Mouse (Mus musculus) embryonic facial prominence, embryonic 13.5 days (tissue): ENCODE results near the gene Nmnat1. TPM values are rescaled to one million over a fixed set of nuclear protein-coding genes. Genes with fewer than 3 reads are reported as not detected.
A peak's percentile ranks its signal among the peaks of the same experiment; 100 is the strongest.

Experiments
- ATAC-seq: fragments of 200-750 bp; cut with Nextera tagmentation; 2 replicates; pipeline ENCODE4 v1.8.0; 2017; ENCODE audit warnings: low read depth; ENCODE audit not compliant: insufficient number of reproducible peaks, insufficient read depth, low FRiP score, low TSS enrichment
- H3K27ac ChIP-seq: fragments of 300-500 bp; sonication (generic); 2 replicates; pipeline ENCODE4 v1.5.1; 2015; ENCODE audit warnings: moderate library complexity, mild to moderate bottlenecking, inconsistent platforms
- H3K27me3 ChIP-seq: fragments of 300-500 bp; sonication (generic); 2 replicates; pipeline ENCODE4 v1.6.1; 2015; ENCODE audit warnings: mild to moderate bottlenecking, inconsistent platforms
- H3K36me3 ChIP-seq: fragments of 300-500 bp; sonication (generic); 2 replicates; pipeline ENCODE4 v1.6.1; 2015; ENCODE audit warnings: mild to moderate bottlenecking, inconsistent platforms
- H3K4me1 ChIP-seq: fragments of 300-500 bp; sonication (generic); 2 replicates; pipeline ENCODE4 v1.6.1; 2015; ENCODE audit warnings: inconsistent platforms
- H3K4me2 ChIP-seq: fragments of 300-500 bp; sonication (generic); 2 replicates; pipeline ENCODE4 v1.6.1; 2015; ENCODE audit warnings: moderate library complexity, mild to moderate bottlenecking, inconsistent platforms
- H3K4me3 ChIP-seq: fragments of 300-500 bp; sonication (generic); 2 replicates; pipeline ENCODE4 v1.5.1; 2015; ENCODE audit warnings: mild to moderate bottlenecking, inconsistent platforms
- H3K9ac ChIP-seq: fragments of 300-500 bp; sonication (generic); 2 replicates; pipeline ENCODE4 v1.6.1; 2015; ENCODE audit warnings: mild to moderate bottlenecking, inconsistent platforms
- H3K9me3 ChIP-seq: fragments of 300-500 bp; sonication (generic); 2 replicates; pipeline ENCODE4 v1.6.1; 2016; ENCODE audit warnings: inconsistent platforms
- WGBS: fragments of 180-500 bp; shearing (Covaris S2); methylation state at CpG from one replicate; pipeline ENCODE4 v1.1.7; 2015; ENCODE audit warnings: mixed read lengths; 5-methylcytosine and 5-hydroxymethylcytosine counted together
- polyA plus RNA-seq: library from polyadenylated mRNA; unstranded; fragments of >200 nt; fragmentation: Nextera tagmentation; extraction: Ambion mirVana; gene quantifications from 2 replicates; pipeline ENCODE4 v1.2.1, GENCODE M21; 2015

Gene Nmnat1
- polyA plus RNA-seq, 1 experiment from 2014 or later: 10.2 TPM

- Histone ChIP-seq H3K9ac (no peak overlapping the region), H3K27ac (no peak overlapping the region), H3K9me3 (no peaks in the 10 kb centered on the region), H3K4me1 (0 out of 2 replicates have a peak, but pooled peaks cover 3% of the 10 kb centered on the region), H3K27me3 (no peaks in the 10 kb centered on the region), H3K4me2 (no peak overlapping the region), H3K36me3 (no peaks in the 10 kb centered on the region), H3K4me3 (no peak overlapping the region)
- no peak for ATAC-seq
- WGBS: 77% methylated on average over 7 of the region's 7 CpGs
Observed at GRCm38 (mm10) chr4:149512072-149512471, 27.1 kb upstream of the Nmnat1 start.

GRCm38 (mm10) chr4:149511221-149511646 lies 26.2 kb upstream of the Nmnat1 start:
- ATAC-seq: no peak
- Histone ChIP-seq H3K4me3 (no peak overlapping the region), H3K9ac (no peak overlapping the region), H3K27ac (no peak overlapping the region), H3K9me3 (no peaks in the 10 kb centered on the region), H3K4me2 (no peak overlapping the region), H3K27me3 (no peaks in the 10 kb centered on the region), H3K36me3 (no peaks in the 10 kb centered on the region), H3K4me1 (0 out of 2 replicates have a peak, but pooled peaks cover 3% of the 10 kb centered on the region)
- WGBS: 61% methylated on average over 6 of the region's 6 CpGs

- no peak overlapping the region for H3K4me2 ChIP-seq
- no peak overlapping the region for H3K27ac ChIP-seq
- peaks cover 11% of the 10 kb centered on the region; the same call in 1 of the 2 replicates for H3K36me3 ChIP-seq
- 51% methylated on average over 3 of the region's 3 CpGs for WGBS
- ATAC-seq: no peak
- no peak overlapping the region for H3K4me3 ChIP-seq
- no peaks in the 10 kb centered on the region for H3K27me3 ChIP-seq
- H3K4me1 ChIP-seq: peaks cover 4% of the 10 kb centered on the region
- no peaks in the 10 kb centered on the region for H3K9me3 ChIP-seq
- H3K9ac ChIP-seq: no peak overlapping the region
Observed at GRCm38 (mm10) chr4:149506904-149507303, 21.9 kb upstream of the Nmnat1 start.

- H3K27ac ChIP-seq: no peak overlapping the region
- no peak for ATAC-seq
Observed at GRCm38 (mm10) chr4:149505261-149505967, 20.4 kb upstream of the Nmnat1 start.

GRCm38 (mm10) chr4:149504858-149505257 lies 19.9 kb upstream of the Nmnat1 start:
- Histone ChIP-seq H3K4me1 (peaks cover 4% of the 10 kb centered on the region), H3K27me3 (no peaks in the 10 kb centered on the region), H3K9ac (no peak overlapping the region), H3K4me3 (no peak overlapping the region), H3K27ac (peak overlapping the region; percentile 48; the same call in 1 of the 2 replicates), H3K36me3 (peaks cover 29% of the 10 kb centered on the region), H3K9me3 (no peaks in the 10 kb centered on the region), H3K4me2 (0 out of 2 replicates have a peak overlapping the region, but pooled peaks have one; percentile 1)
- WGBS: 18% methylated on average over 3 of the region's 3 CpGs
- no peak for ATAC-seq

More at GRCm38 (mm10) chr4:149505261-149505967, 20.4 kb upstream of the Nmnat1 start:
- Histone ChIP-seq H3K4me3 (no peak overlapping the region), H3K4me2 (no peak overlapping the region), H3K4me1 (peaks cover 4% of the 10 kb centered on the region), H3K27me3 (no peaks in the 10 kb centered on the region), H3K9ac (no peak overlapping the region), H3K9me3 (no peaks in the 10 kb centered on the region), H3K36me3 (peaks cover 23% of the 10 kb centered on the region; the same call in 1 of the 2 replicates)
- WGBS: 48% methylated on average over 14 of the region's 15 CpGs

GRCm38 (mm10) chr4:149504363-149504762 lies 19.4 kb upstream of the Nmnat1 start:
- 75% methylated on average over 5 of the region's 5 CpGs for WGBS
- Histone ChIP-seq H3K27me3 (no peaks in the 10 kb centered on the region), H3K4me1 (peaks cover 4% of the 10 kb centered on the region), H3K9ac (no peak overlapping the region), H3K4me3 (no peak overlapping the region), H3K36me3 (peaks cover 32% of the 10 kb centered on the region), H3K4me2 (no peak overlapping the region), H3K27ac (peak overlapping the region; percentile 48; the same call in 1 of the 2 replicates), H3K9me3 (no peaks in the 10 kb centered on the region)
- ATAC-seq: no peak

GRCm38 (mm10) chr4:149499790-149500189 lies 14.8 kb upstream of the Nmnat1 start:
- 69% methylated on average over 5 of the region's 5 CpGs for WGBS
- no peak overlapping the region for H3K27ac ChIP-seq
- H3K36me3 ChIP-seq: peaks cover 65% of the 10 kb centered on the region
- no peak overlapping the region for H3K9ac ChIP-seq
- no peak overlapping the region for H3K4me3 ChIP-seq
- H3K27me3 ChIP-seq: no peaks in the 10 kb centered on the region
- ATAC-seq: no peak
- H3K4me1 ChIP-seq: peaks cover 1% of the 10 kb centered on the region
- no peaks in the 10 kb centered on the region for H3K9me3 ChIP-seq
- no peak overlapping the region for H3K4me2 ChIP-seq

- Histone ChIP-seq H3K4me3 (no peak overlapping the region), H3K9ac (no peak overlapping the region), H3K9me3 (no peaks in the 10 kb centered on the region), H3K4me2 (no peak overlapping the region), H3K36me3 (peaks cover 74% of the 10 kb centered on the region), H3K4me1 (no peaks in the 10 kb centered on the region), H3K27ac (no peak overlapping the region), H3K27me3 (no peaks in the 10 kb centered on the region)
- no peak for ATAC-seq
- WGBS: 83% methylated on average over 8 of the region's 8 CpGs
Observed at GRCm38 (mm10) chr4:149498901-149499300, 13.9 kb upstream of the Nmnat1 start.

- no peaks in the 10 kb centered on the region for H3K4me1 ChIP-seq
- no peak overlapping the region for H3K4me2 ChIP-seq
- WGBS: 25% methylated on average over 2 of the region's 2 CpGs
- H3K27ac ChIP-seq: peak overlapping the region; percentile 70
- no peak overlapping the region for H3K9ac ChIP-seq
- peak; percentile 56; the same call in 1 of the 2 replicates for ATAC-seq
- H3K4me3 ChIP-seq: no peak overlapping the region
- H3K36me3 ChIP-seq: peaks cover 80% of the 10 kb centered on the region
- H3K27me3 ChIP-seq: no peaks in the 10 kb centered on the region
- H3K9me3 ChIP-seq: no peaks in the 10 kb centered on the region
Observed at GRCm38 (mm10) chr4:149496612-149497011, 11.6 kb upstream of the Nmnat1 start.

- Histone ChIP-seq H3K4me2 (no peak overlapping the region), H3K9me3 (no peaks in the 10 kb centered on the region), H3K27ac (no peak overlapping the region), H3K4me1 (peaks cover 14% of the 10 kb centered on the region), H3K9ac (no peak overlapping the region), H3K27me3 (no peaks in the 10 kb centered on the region), H3K36me3 (peaks cover 85% of the 10 kb centered on the region), H3K4me3 (no peak overlapping the region)
- 96% methylated on average over 3 of the region's 3 CpGs for WGBS
- no peak for ATAC-seq
Observed at GRCm38 (mm10) chr4:149491151-149491550, 6.1 kb upstream of the Nmnat1 start.

- H3K9ac ChIP-seq: no peak overlapping the region
- no peak overlapping the region for H3K27ac ChIP-seq
- peaks cover 17% of the 10 kb centered on the region for H3K4me1 ChIP-seq
- H3K9me3 ChIP-seq: no peaks in the 10 kb centered on the region
- no peak overlapping the region for H3K4me3 ChIP-seq
- no peak for ATAC-seq
- no peak overlapping the region for H3K4me2 ChIP-seq
- H3K36me3 ChIP-seq: peaks cover 72% of the 10 kb centered on the region
- no peaks in the 10 kb centered on the region for H3K27me3 ChIP-seq
- 95% methylated on average over 14 of the region's 14 CpGs for WGBS
Observed at GRCm38 (mm10) chr4:149489415-149490240, 4.6 kb upstream of the Nmnat1 start.
